Mouse (Mus musculus) CH12.LX (cell line): ENCODE measurements at regions not wholly inside any gene's neighbourhood (a gene's known extent, or its start where the extent isn't known, plus 50 kb on each side); places are given as distances from the start of the nearest gene placed in this dataset.

ENCODE experiments used
- DNase-seq: peaks from one replicate; pipeline ENCODE4 v3.0.0-alpha.2; 2013; ENCODE audit errors: extremely low read depth
- H3K27ac ChIP-seq: 2 replicates; pipeline ENCODE4 v1.5.1; 2012; ENCODE audit warnings: low read depth, mild to moderate bottlenecking, control low read depth, moderate library complexity; ENCODE audit not compliant: insufficient read depth
- H3K27me3 ChIP-seq: replicated peaks from 2 replicates; pipeline ENCODE3; 2012; ENCODE audit warnings: inconsistent platforms
- H3K36me3 ChIP-seq, 2 experiments: replicated peaks in 1 of 2; 2 replicates each; pipeline versions ENCODE3 to v1.6.1; 2012; ENCODE audit warnings: inconsistent platforms in 1 of 2, low read length in 1 of 2, mild to moderate bottlenecking in 1 of 2, mixed read lengths in 1 of 2, moderate library complexity in 1 of 2; ENCODE audit not compliant: control insufficient read depth in 1 of 2, insufficient read depth in 1 of 2
- H3K4me1 ChIP-seq, 2 experiments: 2 replicates each; pipeline ENCODE4 v1.6.1; 2012; ENCODE audit warnings: inconsistent platforms in 1 of 2, moderate library complexity in 1 of 2; ENCODE audit not compliant: insufficient read depth in 2 of 2, control insufficient read depth in 1 of 2
- H3K4me2 ChIP-seq: 2 replicates; pipeline ENCODE4 v1.6.1; 2012; ENCODE audit warnings: low read depth, mild to moderate bottlenecking, control low read depth; ENCODE audit not compliant: poor library complexity, insufficient read depth, severe bottlenecking
- H3K4me3 ChIP-seq, 3 experiments: fragments of 150-350 bp in 1 of 3; sonication (generic) in 1 of 3; replicated peaks in 1 of 3; 2 replicates each; pipeline versions ENCODE3 to v1.5.1; 2011 to 2012; ENCODE audit warnings: low read depth in 2 of 3, low read length in 2 of 3, mild to moderate bottlenecking in 2 of 3, moderate library complexity in 2 of 3, control low read depth in 1 of 3, improper control_type of control experiment in 1 of 3, inconsistent platforms in 1 of 3, mixed read lengths in 1 of 3; ENCODE audit not compliant: poor library complexity in 1 of 3
- H3K79me2 ChIP-seq: replicated peaks from 2 replicates; pipeline ENCODE4 v1.6.1; 2012; ENCODE audit warnings: mild to moderate bottlenecking, moderate library complexity; ENCODE audit not compliant: control insufficient read depth, poor library complexity, insufficient read depth, severe bottlenecking; ENCODE audit errors: extremely low read depth
- H3K9ac ChIP-seq: 2 replicates; pipeline ENCODE4 v1.6.1; 2012; ENCODE audit warnings: low read depth, mild to moderate bottlenecking, control low read depth, moderate library complexity; ENCODE audit not compliant: insufficient read depth
- H3K9me3 ChIP-seq: replicated peaks from 2 replicates; pipeline ENCODE3; 2012; ENCODE audit warnings: low read length, inconsistent platforms, mixed read lengths
- BHLHE40 ChIP-seq: IDR thresholded peaks from 2 replicates; pipeline ENCODE4 v1.6.1; 2011; ENCODE audit warnings: mild to moderate bottlenecking, low read depth, low read length, improper control_type of control experiment
- CHD2 ChIP-seq: IDR thresholded peaks from 2 replicates; pipeline ENCODE4 v1.6.1; 2011; ENCODE audit warnings: low read length, improper control_type of control experiment
- EP300 ChIP-seq: IDR thresholded peaks from 2 replicates; pipeline ENCODE4 v1.6.1; 2011; ENCODE audit warnings: low read length, improper control_type of control experiment
- HCFC1 ChIP-seq: IDR thresholded peaks from 2 replicates; pipeline ENCODE4 v1.6.1; 2012; ENCODE audit warnings: low read depth, mild to moderate bottlenecking, inconsistent platforms, low read length, improper control_type of control experiment
- IRF4 ChIP-seq: IDR thresholded peaks from 2 replicates; pipeline ENCODE4 v1.6.1; 2014; ENCODE audit warnings: low read depth, mild to moderate bottlenecking, inconsistent platforms, low read length, improper control_type of control experiment
- JUN ChIP-seq: IDR thresholded peaks from 2 replicates; pipeline ENCODE4 v1.6.1; 2011; ENCODE audit warnings: low read depth, mild to moderate bottlenecking, low read length, improper control_type of control experiment, moderate library complexity; ENCODE audit not compliant: insufficient read depth
- JUND ChIP-seq: conservative IDR thresholded peaks from 2 replicates; pipeline ENCODE4 v1.6.1; 2011; ENCODE audit warnings: low read depth, low read length, improper control_type of control experiment
- KAT2A ChIP-seq: IDR thresholded peaks from 2 replicates; pipeline ENCODE4 v1.6.1; 2012; ENCODE audit warnings: low read length, improper control_type of control experiment, inconsistent platforms; ENCODE audit not compliant: insufficient replicate concordance
- MAX ChIP-seq: IDR thresholded peaks from 2 replicates; pipeline ENCODE4 v1.6.1; 2011; ENCODE audit warnings: low read length, improper control_type of control experiment
- MEF2A ChIP-seq: IDR thresholded peaks from 2 replicates; pipeline ENCODE4 v1.6.1; 2014; ENCODE audit warnings: low read depth, mild to moderate bottlenecking, inconsistent platforms, low read length, improper control_type of control experiment, borderline replicate concordance
- MXI1 ChIP-seq: IDR thresholded peaks from 2 replicates; pipeline ENCODE4 v1.6.1; 2011; ENCODE audit warnings: mild to moderate bottlenecking, low read depth, low read length, improper control_type of control experiment
- MYC ChIP-seq: IDR thresholded peaks from 2 replicates; pipeline ENCODE4 v1.6.1; 2011; ENCODE audit warnings: low read depth, mild to moderate bottlenecking, improper control_type of control experiment, low read length
- RAD21 ChIP-seq: IDR thresholded peaks from 2 replicates; pipeline ENCODE4 v1.6.1; 2011; ENCODE audit warnings: low read depth, mild to moderate bottlenecking, low read length, improper control_type of control experiment, moderate library complexity
- SIN3A ChIP-seq: IDR thresholded peaks from 2 replicates; pipeline ENCODE4 v1.6.1; 2012; ENCODE audit warnings: low read length, improper control_type of control experiment, inconsistent platforms
- SMC3 ChIP-seq: IDR thresholded peaks from 2 replicates; pipeline ENCODE4 v1.6.1; 2011; ENCODE audit warnings: low read depth, low read length, improper control_type of control experiment
- TBP ChIP-seq: conservative IDR thresholded peaks from 2 replicates; pipeline ENCODE4 v1.6.1; 2011; ENCODE audit warnings: low read depth, low read length, improper control_type of control experiment
- TCF12 ChIP-seq: IDR thresholded peaks from 2 replicates; pipeline ENCODE4 v1.6.1; 2014; ENCODE audit warnings: low read depth, mild to moderate bottlenecking, inconsistent platforms, low read length, improper control_type of control experiment
- USF1 ChIP-seq: IDR thresholded peaks from 2 replicates; pipeline ENCODE4 v1.6.1; 2014; ENCODE audit warnings: low read depth, mild to moderate bottlenecking, inconsistent platforms, low read length, improper control_type of control experiment
- USF2 ChIP-seq: conservative IDR thresholded peaks from 2 replicates; pipeline ENCODE4 v1.6.1; 2011; ENCODE audit warnings: low read depth, low read length, improper control_type of control experiment
- ZC3H11A ChIP-seq: IDR thresholded peaks from 2 replicates; pipeline ENCODE4 v1.6.1; 2012; ENCODE audit warnings: low read depth, mild to moderate bottlenecking, inconsistent platforms, low read length, improper control_type of control experiment
- ZKSCAN1 ChIP-seq: IDR thresholded peaks from 2 replicates; pipeline ENCODE4 v1.6.1; 2012; ENCODE audit warnings: low read depth, inconsistent platforms, low read length, improper control_type of control experiment, borderline replicate concordance
- dilution Hi-C: fragments of 300-500 bp; cut with MboI; formaldehyde crosslinking; loops from 2 replicates; pipeline ENCODE4 v1.14.3; 2020; ENCODE audit warnings: low sequenced_read_pairs; ENCODE audit not compliant: extremely low pct_unique_long_range_greater_than_20kb, extremely low pct_ligation_motif_present
- in situ Hi-C: fragments of 300-500 bp; cut with MboI; formaldehyde crosslinking; loops from 3 replicates; pipeline ENCODE4 v1.14.3; 2019; ENCODE audit warnings: low sequenced_read_pairs, low pct_ligation_motif_present, low pct_unique_long_range_greater_than_20kb, mixed read lengths

DNA sequence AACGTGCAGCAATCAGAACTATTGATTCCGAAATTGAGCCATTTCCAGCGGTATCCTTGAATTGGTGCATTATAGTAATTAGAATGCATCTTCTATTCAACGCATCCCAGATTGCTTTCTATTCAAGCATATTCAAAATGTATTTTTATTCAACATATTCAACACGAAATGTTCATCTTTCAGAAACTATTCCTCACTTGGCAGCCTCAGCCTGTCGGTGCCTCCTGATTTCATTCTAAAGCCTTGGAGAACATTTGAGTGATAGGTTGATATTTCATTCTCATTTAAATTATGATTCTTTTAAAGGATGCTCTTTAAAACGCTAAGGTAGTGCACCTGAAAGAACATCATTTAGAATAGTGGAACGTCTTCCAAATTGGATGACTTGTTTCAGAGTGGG is 73.1 kb upstream of the Acsl1 start:
- no peak overlapping the region for H3K27ac ChIP-seq
- no peaks in the 10 kb centered on the region for H3K79me2 ChIP-seq
- no peak for DNase-seq
- no peaks in the 10 kb centered on the region for H3K27me3 ChIP-seq
- peaks cover 9 to 38% of the 10 kb centered on the region in 2 experiments; a peak in 3 of 4 replicates for H3K4me1 ChIP-seq
- H3K4me3 ChIP-seq = no peak overlapping the region
- no peak overlapping the region for H3K9ac ChIP-seq
- dilution Hi-C loops = no loop called here
- H3K9me3 ChIP-seq = no peaks in the 10 kb centered on the region
- no peak overlapping the region for H3K4me2 ChIP-seq
- in situ Hi-C loops = loop anchor here (5.0 kb wide), 1 partner anchor 35 kb away; no protein-coding TSS in a partner anchor
- TF ChIP-seq KAT2A (no peak), MXI1 (no peak), MEF2A (no peak), TCF12 (no peak), ZC3H11A (no peak), JUND (no peak)
- TF ChIP-seq, all 38 proteins: peak for 0
- H3K36me3 ChIP-seq = no peaks in the 10 kb centered on the region

DNA sequence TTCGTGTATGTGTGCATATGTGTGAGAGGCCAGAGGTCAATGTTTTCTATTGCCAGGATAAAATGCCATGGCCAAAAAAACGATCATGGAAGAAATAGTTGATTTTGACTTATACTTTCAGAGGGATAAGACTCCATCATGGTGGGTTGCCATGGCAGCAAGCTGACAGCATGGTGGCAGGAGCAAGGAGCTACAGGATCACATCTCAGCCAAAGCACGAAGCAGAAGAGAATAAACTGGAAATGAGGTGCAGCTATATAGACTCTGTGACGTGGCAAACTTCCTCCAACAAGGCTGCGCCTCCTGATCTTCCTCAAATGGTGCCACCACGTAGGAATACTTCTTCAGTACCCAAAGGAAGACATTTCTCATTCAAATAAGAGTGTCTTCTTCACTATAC is 70.2 kb upstream of the Acsl1 start:
- Histone ChIP-seq H3K4me1 (peaks cover 5 to 11% of the 10 kb centered on the region in 2 experiments; a peak in 3 of 4 replicates), H3K9me3 (no peaks in the 10 kb centered on the region), H3K27me3 (no peaks in the 10 kb centered on the region), H3K79me2 (no peaks in the 10 kb centered on the region), H3K36me3 (no peaks in the 10 kb centered on the region), H3K4me2 (no peak overlapping the region), H3K4me3 (no peak overlapping the region), H3K27ac (no peak overlapping the region), H3K9ac (no peak overlapping the region)
- no peak for DNase-seq
- dilution Hi-C loops (no loop called here), in situ Hi-C loops (no loop called here)
- TF ChIP-seq HCFC1 (no peak), CHD2 (no peak), MEF2A (no peak), MAX (no peak), IRF4 (no peak), JUN (no peak), SMC3 (no peak), USF1 (no peak), MXI1 (no peak), USF2 (no peak), BHLHE40 (no peak), MYC (no peak), RAD21 (no peak), TBP (no peak), EP300 (no peak), SIN3A (no peak), ZKSCAN1 (no peak)
